Mouse (Mus musculus) lung, postnatal 4 days (tissue): ENCODE measurements around the gene 1700067P10Rik.

ENCODE experiments used
- DNase-seq, 2 experiments: peaks; one replicate each; pipeline ENCODE4 v3.0.0; 2021

Gene 1700067P10Rik

GRCm38 (mm10) chr17:48089019-48089418 lies at the start of gene 1700067P10Rik:
1700067P10Rik (plus strand) TSS chr17:48089319.
- no peak for DNase-seq

DNA sequence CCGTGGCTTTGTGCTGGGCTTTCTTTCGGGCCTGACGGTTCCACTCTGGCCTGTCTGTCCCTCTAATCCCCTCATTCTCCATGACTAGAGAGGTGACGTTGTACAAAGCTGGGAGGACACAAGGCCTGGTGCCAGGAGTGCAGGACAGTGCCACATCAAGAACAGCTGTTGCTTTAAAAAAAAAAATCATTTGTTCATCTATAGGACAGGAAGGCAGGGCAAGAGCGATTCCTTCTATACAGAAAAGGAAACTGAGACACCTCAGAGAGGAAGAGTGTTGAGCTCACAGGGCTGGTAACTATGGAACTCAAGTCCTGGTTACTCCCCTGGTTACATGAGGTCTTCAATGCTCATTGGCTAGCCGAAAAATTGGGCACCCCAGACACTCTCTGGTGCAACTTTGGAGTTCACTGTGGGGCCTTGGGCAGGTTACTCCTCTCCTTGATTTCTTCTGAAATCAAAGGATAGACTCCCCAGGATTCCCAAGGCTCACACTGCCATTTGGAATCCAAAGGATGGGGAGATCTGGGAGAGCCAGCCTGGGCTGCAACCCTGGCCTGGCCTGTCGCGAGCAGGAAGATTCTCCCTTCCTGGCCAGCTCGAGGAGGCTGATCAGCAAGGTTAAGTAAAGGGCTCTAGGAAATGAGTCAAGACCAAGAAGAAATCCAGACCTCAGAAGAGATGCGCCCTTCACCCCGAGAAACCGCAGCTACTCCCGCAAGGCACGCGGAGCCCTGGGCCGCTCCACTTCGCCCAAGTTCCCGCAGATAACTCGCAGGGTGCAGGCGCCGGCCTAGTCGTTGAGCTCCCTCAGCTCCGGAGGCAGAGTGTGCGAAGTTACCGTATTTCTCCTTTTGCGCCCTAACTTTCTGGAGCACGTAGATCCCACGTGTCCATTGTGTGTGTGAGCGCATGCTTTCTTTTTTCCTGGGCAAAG lies 47.5 kb upstream of the 1700067P10Rik start:
- peak; percentile 64 to 67 for DNase-seq

- no peak for DNase-seq
Observed at GRCm38 (mm10) chr17:48043154-48043880, 45.8 kb upstream of the 1700067P10Rik start.

DNA sequence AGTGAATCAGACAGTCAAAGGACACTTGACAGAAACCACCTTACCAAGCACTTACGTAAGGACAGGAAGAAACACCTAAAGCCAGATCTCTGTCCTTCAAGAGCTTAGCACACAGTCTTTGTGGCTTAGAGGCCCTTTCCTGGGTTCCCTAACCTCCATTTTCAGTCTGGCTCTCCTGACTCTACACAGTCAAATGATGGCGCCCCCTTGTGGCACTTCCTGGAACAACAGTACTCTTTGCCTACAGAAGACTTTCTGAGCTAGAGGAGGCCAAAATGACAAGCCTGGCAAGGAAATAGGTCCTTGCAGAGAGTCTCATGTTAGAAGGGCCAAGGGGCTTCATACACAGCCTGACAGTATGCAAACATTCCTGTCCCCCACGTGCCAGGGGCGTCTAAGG lies 43.5 kb upstream of the 1700067P10Rik start:
- peak; percentile 48 to 83 for DNase-seq

DNA sequence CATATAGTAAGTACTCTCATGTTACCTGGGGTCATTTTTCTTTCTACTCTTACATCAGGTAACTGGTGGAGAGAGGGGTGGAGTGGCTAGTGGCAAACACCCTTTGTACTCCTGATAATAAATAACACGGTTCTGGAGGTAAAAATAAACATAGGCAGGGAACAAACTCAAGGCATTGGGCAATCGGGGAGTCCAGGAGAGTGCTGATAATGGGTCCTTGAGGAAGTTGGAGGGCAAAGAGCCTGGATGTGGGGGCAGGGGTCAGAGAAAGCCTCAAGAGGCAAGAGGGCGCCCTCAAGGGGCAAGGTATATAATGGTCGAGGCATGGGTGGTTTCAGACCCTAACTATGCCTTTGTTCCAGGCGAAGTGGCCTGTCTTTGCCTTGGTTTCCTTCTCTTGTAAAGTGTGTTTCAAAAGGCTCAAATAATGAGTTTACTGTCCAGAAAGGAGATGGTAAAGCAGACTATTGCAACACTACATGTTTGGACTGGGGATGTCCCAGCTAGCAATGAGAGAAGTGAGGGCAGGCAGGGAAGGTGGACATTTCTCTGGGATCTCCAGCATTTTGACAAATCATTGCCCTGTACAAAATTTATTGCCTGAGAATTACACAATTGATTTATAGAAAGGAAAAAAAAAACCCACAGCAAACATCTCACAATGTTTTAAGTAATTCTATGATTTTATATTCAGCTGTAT lies 37.3 kb upstream of the 1700067P10Rik start:
- DNase-seq = peak; percentile 67 to 69

DNA sequence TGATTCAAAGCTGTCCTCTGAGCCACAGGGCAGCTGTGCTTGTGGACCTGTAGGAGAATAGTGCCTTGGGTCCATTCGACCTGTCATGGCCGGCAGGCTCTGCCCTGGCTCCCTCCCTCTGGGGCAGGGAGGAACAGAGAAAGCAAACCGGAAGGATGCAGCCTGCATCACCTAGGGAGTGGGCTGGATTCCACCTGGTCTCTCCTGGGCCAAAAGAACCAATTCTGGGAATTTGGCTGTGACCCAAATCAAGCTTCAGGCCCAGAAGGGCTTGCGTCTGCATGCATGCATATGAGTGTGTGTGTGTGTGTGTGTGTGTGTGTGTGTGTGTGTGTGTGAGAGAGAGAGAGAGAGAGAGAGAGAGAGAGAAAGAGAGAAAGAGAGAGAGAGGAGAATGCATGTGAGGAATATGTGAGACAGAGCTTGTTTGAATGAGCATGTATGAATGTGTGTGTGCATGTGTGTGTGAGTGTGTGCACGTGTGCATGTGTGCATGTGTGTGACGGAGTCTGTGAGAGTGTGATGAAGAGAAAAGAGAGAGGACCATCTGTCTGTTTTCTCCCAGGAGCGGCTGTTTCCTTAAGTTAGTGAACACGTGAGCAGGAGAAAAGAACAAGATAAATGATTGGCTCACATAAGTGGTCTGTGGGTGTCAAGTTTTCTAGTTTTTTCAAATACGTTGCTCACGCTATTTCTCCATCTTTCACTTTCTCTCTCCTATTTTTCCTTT lies 36.6 kb upstream of the 1700067P10Rik start:
- no peak for DNase-seq

GRCm38 (mm10) chr17:48053646-48054045 lies 35.5 kb upstream of the 1700067P10Rik start:
- no peak for DNase-seq

- DNase-seq = no peak
Observed at GRCm38 (mm10) chr17:48055076-48055816, 33.9 kb upstream of the 1700067P10Rik start.

DNA sequence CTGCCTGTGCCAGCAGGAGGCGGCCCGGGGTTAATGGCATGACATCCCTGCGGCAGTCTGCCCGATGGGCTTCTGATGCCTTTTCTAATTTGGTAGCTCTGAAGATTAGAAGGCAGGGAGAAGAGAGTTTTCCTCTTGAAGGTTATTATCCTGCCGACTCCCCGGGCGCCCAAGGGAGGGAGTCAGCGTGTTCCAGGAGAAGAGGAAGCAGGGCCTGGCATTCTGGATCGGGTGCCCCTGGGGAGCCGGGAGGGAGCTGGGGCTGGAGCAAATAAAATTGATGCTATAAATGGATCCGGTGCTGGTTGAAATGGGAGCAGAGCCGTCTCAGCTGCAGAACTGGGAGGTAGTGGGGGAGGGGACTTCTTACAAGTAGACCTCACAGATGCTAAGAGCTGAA lies 31.7 kb upstream of the 1700067P10Rik start:
- no peak for DNase-seq

DNA sequence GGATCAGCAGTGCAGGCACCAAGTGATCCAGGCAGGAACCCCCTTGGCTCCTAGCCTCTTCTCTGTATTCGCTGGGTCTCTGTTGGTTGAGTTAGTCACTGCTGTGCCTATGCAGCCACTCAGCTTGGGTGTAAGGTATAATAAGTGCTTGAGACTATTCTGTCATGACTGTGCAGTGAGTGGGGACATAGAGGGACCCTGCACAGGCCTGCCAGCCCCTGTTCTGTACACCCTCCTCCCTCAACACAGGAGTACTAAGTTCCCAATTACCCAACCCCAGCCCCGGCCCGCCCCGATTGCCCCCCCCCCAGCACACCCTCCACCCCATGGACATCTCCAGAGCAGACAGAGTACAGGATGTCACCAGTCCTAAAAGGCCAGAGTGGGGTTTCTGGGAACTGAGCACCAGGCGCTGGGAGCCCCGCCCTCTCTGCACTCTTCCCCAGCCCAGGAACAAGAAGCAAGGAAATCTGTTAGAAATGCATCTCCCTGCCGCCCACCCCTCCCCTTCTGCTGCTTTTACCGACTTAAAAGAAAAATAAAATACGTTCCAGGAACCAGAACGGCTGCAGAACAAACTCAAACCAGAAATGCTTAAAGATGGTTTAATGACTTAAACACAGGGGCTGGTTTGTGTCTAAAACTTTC lies 24.8 kb upstream of the 1700067P10Rik start:
- DNase-seq = no peak

GRCm38 (mm10) chr17:48065081-48065501 lies 24.0 kb upstream of the 1700067P10Rik start:
- DNase-seq = no peak

DNA sequence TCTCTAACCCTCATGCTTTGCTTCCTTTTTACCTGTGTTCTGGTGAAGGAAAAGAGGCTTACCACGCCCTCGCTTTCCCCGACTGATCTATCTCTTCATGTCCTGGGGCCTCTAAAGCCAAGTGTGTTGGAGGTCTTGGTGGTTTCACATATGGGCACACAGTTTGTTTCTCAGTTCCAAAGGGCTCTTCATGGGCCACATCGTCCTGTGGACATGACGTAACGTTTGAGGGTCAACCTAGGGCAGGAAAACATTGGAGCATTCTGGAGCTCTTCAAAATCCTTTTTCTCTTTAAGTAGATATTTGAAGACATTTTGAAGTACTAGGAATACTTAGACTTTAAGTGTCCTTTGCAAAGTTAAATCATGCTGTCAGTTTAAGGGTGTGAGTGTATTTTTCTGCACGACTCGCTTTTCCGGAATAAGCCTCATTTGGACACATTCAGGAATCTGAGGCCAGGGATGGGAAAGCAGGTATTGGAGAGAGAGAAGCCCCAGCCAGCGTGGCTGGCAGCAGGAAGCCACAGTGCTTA lies 22.0 kb upstream of the 1700067P10Rik start:
- DNase-seq = peak in 1 of 2 experiments; percentile 38

DNA sequence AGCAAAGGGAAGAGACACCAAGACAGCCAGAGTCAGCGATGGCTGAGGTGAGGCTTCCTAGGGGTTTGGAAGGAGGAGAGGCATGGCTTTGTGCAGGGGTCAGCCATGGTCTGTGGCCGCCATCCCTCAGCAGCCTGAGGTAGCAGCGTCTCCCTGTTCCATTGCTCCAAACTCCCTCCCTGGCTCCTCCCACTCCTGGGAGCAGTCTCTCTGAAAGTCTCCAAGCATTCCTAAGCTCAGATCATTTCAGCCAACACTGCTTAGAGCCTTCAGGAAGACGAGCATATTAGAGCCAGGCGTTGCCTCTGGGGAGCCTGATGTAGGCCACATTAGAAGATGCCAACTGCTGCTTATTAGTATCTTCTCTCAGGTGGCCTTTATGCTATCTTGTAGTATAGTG lies 21.4 kb upstream of the 1700067P10Rik start:
- no peak for DNase-seq

DNA sequence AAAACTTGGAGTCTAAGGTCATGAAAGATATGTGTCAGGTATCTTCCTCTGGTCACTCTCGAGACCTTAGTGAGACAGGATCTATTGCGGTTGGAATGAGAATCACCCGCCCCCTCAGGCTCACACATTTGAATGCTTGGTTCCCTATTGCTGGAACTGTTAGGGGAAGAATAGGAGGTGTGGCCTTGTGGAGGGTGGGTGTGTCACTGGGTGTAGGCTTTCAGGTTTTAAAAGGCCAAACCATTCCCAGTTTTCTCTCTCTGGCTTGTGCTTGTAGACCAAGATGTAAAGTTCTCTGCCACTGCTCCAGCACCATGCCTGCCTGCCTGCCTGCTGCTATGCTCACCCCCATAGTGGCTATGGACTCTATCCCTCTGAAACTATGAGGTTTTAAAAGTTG lies 8.5 kb upstream of the 1700067P10Rik start:
- DNase-seq = no peak

DNA sequence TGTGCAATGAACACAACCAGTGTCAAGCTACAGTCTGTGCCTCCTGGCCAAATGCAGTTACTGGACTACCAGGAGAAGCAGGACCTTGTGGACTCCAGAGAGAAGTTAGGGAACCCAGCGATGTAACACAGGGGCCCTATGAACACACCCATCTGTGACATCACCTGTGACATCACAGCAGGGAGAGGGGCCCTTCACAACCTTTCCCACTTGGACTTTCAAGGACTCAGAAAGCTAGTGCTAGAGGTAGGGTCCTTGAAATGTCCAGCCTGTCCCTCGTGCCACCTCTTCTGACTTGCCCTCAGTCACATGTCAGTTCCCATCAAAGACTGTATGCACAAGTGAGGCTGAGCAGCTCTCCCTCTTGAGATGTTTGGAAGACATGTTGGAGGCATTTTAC lies 327 bp downstream of the 1700067P10Rik start:
- DNase-seq = no peak

DNA sequence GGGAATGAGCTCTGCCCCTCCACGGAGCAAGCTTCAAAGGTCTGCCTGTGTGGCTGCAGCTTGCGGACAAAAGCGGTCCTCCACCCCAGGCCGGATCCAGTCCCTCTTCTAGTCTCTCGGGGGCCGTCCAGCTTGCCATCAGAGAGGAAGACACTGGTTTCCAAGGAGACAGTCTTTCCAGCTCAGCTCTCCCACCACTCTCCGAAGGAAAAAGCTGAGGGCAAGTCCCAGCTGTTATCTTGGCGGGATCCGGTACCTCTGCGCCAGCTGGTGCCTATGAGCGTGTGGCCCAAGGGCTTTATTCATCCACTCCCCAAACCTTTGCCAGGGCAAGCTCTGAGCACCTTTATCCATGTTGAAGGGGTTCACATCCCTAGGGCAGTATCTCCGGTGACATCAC lies 1.2 kb downstream of the 1700067P10Rik start:
- no peak for DNase-seq

- no peak for DNase-seq
Observed at GRCm38 (mm10) chr17:48093286-48093817, 4.2 kb downstream of the 1700067P10Rik start.

GRCm38 (mm10) chr17:48094820-48095680 lies 5.9 kb downstream of the 1700067P10Rik start:
- DNase-seq = no peak

DNA sequence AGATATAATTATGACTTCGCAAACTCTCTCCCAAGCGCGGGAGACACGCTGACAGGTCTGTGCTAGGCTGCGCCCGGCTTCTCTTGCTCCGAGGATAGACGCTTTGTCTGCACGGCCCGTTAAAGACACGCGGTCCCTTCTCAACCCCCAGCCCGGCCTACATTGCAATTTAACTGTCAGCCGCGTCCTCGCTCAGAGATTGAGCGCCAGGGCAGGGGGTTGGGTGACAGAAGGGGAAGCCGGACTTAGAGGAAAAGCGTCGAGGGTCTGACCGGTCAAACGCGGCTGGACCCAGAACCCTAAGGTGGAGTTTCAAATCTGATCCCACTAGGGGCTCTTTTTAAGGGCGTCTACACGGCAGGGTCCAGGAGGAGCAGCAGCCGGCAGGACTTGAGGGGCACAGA lies 6.6 kb downstream of the 1700067P10Rik start:
- DNase-seq = no peak

- no peak for DNase-seq
Observed at GRCm38 (mm10) chr17:48096321-48096720, 7.2 kb downstream of the 1700067P10Rik start.
